Mouse (Mus musculus): ENCODE measurements around the gene Dnah1.

The Dnah1 gene

GRCm38 (mm10) chr14:31323849-31324792 is at the start of gene Dnah1:
Gene Dnah1 (minus strand): TSS chr14:31323896.
- DNase-seq, result no peak

GRCm38 (mm10) chr14:31369377-31369776 is 45.7 kb upstream of the Dnah1 start:
- DNase-seq, result no peak

- no peak for DNase-seq
Measured at GRCm38 (mm10) chr14:31367951-31368350, 44.3 kb upstream of the Dnah1 start.

GRCm38 (mm10) chr14:31365350-31365749 is 41.7 kb upstream of the Dnah1 start:
- DNase-seq, result peak; percentile 87

- DNase-seq, result no peak
Measured at GRCm38 (mm10) chr14:31364589-31364988, 40.9 kb upstream of the Dnah1 start.

- no peak for DNase-seq
Measured at GRCm38 (mm10) chr14:31362236-31362635, 38.5 kb upstream of the Dnah1 start.

GRCm38 (mm10) chr14:31345367-31345766 is 21.7 kb upstream of the Dnah1 start:
- DNase-seq, result no peak

GRCm38 (mm10) chr14:31343241-31343640 is 19.5 kb upstream of the Dnah1 start:
- DNase-seq, result no peak

GRCm38 (mm10) chr14:31337947-31338346 is 14.3 kb upstream of the Dnah1 start:
- no peak for DNase-seq

GRCm38 (mm10) chr14:31337406-31337805 is 13.7 kb upstream of the Dnah1 start:
- no peak for DNase-seq

- peak; percentile 99 for DNase-seq
Measured at GRCm38 (mm10) chr14:31336369-31337155, 12.9 kb upstream of the Dnah1 start, which contains the start of gene Capn7. Gene Capn7 (plus strand): TSS chr14:31336638.

GRCm38 (mm10) chr14:31335765-31336164 is 12.1 kb upstream of the Dnah1 start:
- no peak for DNase-seq

- DNase-seq, result no peak
Measured at GRCm38 (mm10) chr14:31330957-31331356, 7.3 kb upstream of the Dnah1 start.

GRCm38 (mm10) chr14:31329741-31330140 is 6.0 kb upstream of the Dnah1 start:
- no peak for DNase-seq

GRCm38 (mm10) chr14:31327681-31328080 is 4.0 kb upstream of the Dnah1 start:
- DNase-seq, result no peak

- DNase-seq, result no peak
Measured at GRCm38 (mm10) chr14:31327196-31327595, 3.5 kb upstream of the Dnah1 start.

- DNase-seq, result no peak
Measured at GRCm38 (mm10) chr14:31326770-31327169, 3.1 kb upstream of the Dnah1 start.

GRCm38 (mm10) chr14:31325551-31325950 is 1.9 kb upstream of the Dnah1 start:
- DNase-seq, result no peak

- no peak for DNase-seq
Measured at GRCm38 (mm10) chr14:31324851-31325250, 1.2 kb upstream of the Dnah1 start.

- no peak for DNase-seq
Measured at GRCm38 (mm10) chr14:31323189-31323588, 507 bp downstream of the Dnah1 start.

- no peak for DNase-seq
Measured at GRCm38 (mm10) chr14:31322191-31322590, 1.5 kb downstream of the Dnah1 start.

- DNase-seq, result no peak
Measured at GRCm38 (mm10) chr14:31321181-31321580, 2.5 kb downstream of the Dnah1 start.

- DNase-seq, result no peak
Measured at GRCm38 (mm10) chr14:31319546-31319945, 4.2 kb downstream of the Dnah1 start.

GRCm38 (mm10) chr14:31317754-31318153 is 5.9 kb downstream of the Dnah1 start:
- no peak for DNase-seq
